Mouse (Mus musculus): ENCODE data around the gene Pgd.
"Not testable (repeated sequence)": the region's sequence is repeated elsewhere in the genome, so short reads cannot be mapped to it uniquely, and the experiment has no call there.

Gene Pgd

DNA sequence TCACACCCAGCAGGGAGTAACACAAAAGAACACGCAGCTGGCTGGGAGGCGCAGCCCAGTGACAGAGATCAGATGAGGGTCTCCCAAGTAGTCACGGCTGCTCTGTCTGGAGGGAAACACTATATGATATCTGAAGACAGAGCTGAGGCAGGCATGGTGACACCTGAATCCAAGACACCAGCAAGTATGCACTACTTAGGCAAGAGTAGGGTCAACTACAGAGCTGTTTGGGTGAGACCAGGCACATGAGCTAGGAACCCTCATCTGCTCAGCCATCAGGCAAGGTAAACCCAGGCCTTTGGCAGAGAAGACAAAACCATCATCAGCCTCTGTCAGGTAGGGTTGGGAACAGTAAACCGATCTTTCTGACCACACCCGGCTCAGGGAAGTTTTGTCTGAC lies 33.2 kb downstream of the Pgd start:
- no peak for DNase-seq (ENCODE audit: low read depth, low spot score)

DNA sequence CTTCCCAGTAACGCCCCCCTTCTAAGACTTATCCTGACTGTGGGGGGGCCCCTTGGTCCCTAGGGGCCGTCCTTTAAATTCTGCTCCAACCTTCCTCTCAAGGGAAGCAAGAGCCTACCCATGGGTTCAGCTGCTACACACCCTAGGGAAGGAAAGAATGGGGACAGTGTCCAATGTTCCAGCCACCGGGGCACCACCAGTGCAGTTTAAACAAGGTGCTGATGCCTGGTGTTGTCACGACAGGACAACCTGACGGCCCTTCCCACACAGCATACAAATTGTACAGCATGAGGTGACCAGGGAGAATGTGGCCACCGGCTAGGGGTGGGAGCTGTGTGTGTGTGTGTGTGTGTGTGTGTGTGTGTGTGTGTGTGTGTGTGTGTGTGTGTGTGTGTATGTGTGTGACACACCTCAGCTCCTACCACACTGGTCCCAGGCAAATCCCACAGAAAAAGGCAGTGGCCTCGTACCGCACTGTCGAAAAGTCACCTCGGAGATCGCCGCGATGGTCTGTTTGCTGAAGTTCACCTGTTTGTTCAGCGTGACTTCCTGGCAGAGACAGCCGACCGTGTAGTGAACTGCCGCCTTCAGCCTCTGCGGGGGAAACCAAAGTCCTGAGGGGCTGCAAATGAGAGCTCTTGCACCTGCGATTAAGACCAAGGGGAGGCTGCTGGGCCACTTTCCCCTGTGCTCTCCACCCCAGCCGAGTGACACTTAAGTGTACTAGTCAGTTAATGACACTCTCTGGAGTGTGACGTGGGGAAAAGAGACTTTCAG lies 34.6 kb downstream of the Pgd start:
- DNase-seq (ENCODE audit: low read depth, low spot score), result no peak

DNA sequence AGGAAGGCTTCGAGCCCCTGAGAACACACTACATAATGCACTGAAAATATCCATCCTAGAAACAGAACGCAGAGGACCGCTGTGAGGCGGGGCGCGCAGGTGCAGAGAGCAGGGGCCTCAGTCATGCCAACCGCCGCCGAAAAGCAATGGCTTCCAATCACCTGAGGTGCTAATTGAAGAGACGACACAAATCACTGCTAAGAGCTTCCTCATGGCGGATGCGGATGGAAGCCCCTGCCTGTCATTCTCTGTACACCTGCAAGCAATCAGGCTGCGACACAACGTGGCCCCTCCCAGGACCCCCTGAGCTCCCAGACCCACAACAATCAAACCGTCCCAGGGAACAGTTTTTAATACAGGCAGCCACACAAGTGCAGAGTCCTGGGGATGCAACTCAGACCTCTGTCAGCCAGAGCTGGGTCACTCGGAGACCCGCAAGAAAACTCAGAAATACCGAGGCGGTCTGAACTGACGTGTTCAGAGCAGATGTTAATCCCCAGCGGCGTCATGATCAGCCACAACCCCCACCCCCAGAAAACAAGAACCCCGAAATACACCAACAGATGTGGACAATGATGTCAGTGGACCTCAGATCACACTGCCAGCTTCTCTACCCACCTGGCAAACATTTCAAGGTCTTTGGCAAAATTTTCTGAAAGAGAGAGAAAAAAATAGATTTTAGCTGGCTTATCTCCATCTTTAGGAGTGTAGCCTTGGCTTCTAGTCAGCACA lies 35.4 kb downstream of the Pgd start:
- no peak for DNase-seq (ENCODE audit: low read depth, low spot score)

DNA sequence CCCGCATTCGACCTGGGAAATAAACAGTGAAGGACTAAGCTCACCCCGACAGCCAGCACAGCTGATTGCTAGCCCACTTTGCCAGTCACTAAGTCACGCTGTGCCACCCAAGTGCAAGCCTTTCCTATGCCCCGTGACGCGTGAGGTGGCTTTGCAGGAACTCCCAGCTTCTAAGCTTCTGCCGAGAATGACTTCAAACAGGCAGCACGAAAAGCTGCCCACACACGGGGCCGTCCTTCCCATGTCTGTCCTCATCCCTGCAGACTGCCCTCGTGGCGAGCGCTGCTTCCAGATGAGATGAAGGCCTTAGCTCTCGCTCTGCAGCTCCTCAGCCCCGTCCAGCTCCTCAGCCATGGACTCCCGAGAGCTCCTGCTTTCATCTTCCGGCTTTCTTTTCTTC lies 38.1 kb downstream of the Pgd start:
- DNase-seq (ENCODE audit: low read depth, low spot score), result no peak

GRCm38 (mm10) chr4:149126663-149127062 lies 39.9 kb downstream of the Pgd start, which contains the start of gene Cort:
Gene Cort, minus strand, starts transcription at chr4:149126763.
- DNase-seq (ENCODE audit: low read depth, low spot score), result no peak

GRCm38 (mm10) chr4:149126115-149126509 lies 40.5 kb downstream of the Pgd start:
- no peak for DNase-seq (ENCODE audit: low read depth, low spot score)

DNA sequence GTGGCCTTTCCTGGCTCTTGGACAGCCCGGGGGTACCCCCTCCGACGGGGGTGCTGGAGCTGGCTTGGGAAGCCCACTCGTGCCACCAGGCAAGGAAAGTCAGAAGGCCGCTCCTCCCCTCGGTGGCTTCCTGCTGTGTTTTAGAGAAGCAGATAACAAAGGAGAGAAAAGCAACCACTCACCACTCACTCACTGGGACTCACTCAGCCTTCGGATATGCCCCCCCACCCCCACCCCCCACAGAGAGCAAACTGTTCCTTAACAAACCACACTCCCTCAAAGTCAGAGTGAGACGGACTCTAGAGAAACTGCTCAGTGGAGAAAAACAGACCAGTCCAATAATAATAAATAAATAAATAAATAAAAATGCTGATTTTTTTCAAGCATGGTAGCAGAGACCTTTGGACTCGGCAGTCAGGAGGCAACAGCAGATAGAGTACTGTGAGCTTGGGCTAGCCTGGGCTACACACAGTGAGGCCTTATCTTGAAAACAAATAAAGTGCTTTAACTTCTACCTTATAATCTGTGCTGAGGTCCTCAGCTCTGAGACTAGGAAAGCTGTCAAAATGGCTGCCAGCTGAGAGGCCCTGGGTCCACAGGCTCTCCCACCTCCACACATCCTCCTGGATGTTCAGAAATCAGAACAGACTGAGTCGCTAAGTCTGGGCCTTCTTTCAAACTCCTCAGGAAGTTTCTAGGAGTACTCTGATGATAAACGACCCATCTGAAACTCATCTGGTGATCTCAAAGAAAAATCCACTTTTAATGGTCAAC lies 41.0 kb downstream of the Pgd start:
- no peak for DNase-seq (ENCODE audit: low read depth, low spot score)

GRCm38 (mm10) chr4:149123432-149123831 lies 43.1 kb downstream of the Pgd start:
- DNase-seq (ENCODE audit: low read depth, low spot score), result no peak

DNA sequence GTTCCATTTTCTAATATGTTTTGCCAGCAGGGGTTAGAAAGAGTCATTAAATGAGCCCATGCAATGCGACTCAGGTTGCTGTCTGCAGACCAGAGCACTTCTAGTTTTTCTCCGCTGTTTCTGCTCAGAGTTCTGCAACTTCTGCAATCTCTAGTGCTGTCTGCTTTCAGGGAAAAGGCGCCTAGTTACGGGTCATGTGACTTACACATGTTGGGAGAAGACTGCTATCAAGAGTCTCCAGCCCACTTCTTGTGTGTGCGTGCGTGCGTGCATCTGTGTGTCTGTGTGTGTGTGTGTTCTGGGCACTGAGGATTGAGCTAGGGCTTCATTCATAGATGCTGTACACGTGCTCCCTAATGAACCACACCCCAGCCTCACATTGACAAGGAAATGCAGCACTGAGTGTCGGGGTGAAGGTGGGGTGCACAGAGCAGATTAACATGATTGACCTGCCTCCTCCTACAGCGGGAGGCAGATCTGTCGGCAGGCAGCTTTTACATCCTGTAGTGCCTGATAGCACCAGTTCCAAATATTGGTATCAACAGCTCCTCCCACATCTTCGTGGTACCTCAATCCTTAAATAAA lies 46.5 kb downstream of the Pgd start:
- not testable (repeated sequence) for DNase-seq (ENCODE audit: low read depth, low spot score)

GRCm38 (mm10) chr4:149103875-149104561 lies 62.6 kb downstream of the Pgd start, which contains the start of gene Dffa:
Gene Dffa, plus strand, starts transcription at chr4:149104146.
- DNase-seq (ENCODE audit: low read depth, low spot score), result peak; percentile 85

DNA sequence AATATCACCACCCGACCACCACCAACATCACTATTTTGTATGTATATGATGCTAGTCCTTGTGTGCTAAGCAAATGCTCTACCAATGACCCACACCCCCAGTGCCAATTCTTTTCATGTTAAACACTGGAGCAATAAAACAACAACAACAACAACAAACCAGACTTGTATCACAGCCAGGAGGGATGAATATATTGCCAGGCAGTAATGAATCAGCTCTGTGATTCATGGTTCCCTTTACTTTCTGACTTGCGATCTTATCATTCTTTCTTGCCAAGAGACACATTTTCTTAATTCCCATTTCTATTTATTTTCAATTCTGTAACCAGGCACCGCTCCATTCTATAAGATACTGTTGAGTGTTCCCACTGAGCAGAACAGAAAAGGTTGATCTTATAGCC lies 65.1 kb downstream of the Pgd start:
- no peak for DNase-seq (ENCODE audit: low read depth, low spot score)

DNA sequence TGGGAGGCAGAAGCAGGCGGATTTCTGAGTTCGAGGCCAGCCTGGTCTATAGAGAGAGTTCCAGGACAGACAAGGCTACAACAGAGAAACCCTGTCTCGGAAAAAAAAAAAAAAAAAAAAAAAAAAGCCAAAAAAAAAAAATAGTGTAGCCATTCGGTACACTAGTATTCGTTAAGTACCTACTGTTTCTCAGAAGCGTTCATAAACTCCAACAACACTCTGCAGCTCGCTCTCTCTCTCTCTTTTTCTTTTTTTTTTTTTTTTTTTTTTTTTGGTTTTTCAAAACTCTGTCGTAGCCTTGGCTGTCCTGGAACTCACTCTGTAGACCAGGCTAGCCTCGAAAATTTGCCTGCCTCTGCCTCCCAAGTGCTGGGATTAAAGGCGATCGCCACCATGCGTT lies 66.1 kb downstream of the Pgd start:
- not testable (repeated sequence) for DNase-seq (ENCODE audit: low read depth, low spot score)
